ENCODE assay signal across 25 mouse cellular contexts in the genomic region with DNA sequence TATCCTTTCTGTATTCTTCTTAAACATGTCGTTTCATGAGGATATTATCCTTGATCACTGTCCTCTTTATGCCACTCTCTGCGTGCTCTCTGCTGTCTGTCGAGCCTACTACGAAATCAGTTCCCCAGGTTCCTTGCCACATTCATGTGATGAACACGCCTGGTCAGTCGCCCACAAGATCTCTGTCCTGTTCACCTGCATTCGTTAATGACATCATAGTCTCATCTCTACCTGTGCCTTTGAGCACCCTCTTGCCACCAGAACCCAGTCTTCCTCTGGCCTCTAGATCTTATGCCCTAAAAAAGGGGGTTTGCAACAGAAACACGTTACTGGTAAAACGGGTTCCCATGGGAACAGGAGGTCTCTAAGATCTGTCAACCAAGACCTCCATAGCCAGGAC.
DNase-seq lines count a peak whose midpoint lies in the region; ATAC-seq lines count a peak whose summit lies in the region.
"Had no signal": no experiment of that assay in that cellular context is flagged by ENCODE, and none has a peak within 500 bp of the region (broad histone marks: within the 10 kb centered on the region; RNA-seq: fewer than 3 reads in every experiment).

No protein-coding gene starts in this region.

- no peak overlapping the region for H3K4me2 ChIP-seq in embryonic facial prominence, embryonic 11.5 days (ENCODE audit: low read depth, low read length)
- H3K4me2 ChIP-seq in embryonic facial prominence, embryonic 14.5 days (ENCODE audit: low read depth, low read length): no peak overlapping the region
- H3K4me2 ChIP-seq: forebrain, embryonic 13.5 days; heart, embryonic 11.5 days; heart, embryonic 15.5 days; hindbrain, embryonic 13.5 days; intestine, embryonic 15.5 days had no signal

- no peaks in the 10 kb centered on the region for H3K9me3 ChIP-seq in embryonic facial prominence, embryonic 11.5 days (replicated peaks; ENCODE audit: control insufficient read depth, low read length)
- no peaks in the 10 kb centered on the region for H3K9me3 ChIP-seq in embryonic facial prominence, embryonic 14.5 days (ENCODE audit: control insufficient read depth, low read length)
- H3K9me3 ChIP-seq: forebrain, embryonic 10.5 days; forebrain, embryonic 13.5 days; heart, embryonic 15.5 days; hindbrain, embryonic 10.5 days; hindbrain, embryonic 13.5 days; intestine, embryonic 15.5 days had no signal

- peak overlapping the region; percentile 23; the same call in 1 of the 2 replicates for H3K27ac ChIP-seq in embryonic facial prominence, embryonic 11.5 days (replicated peaks; ENCODE audit: low read depth, low read length)
- peak overlapping the region; percentile 46 for H3K27ac ChIP-seq in embryonic facial prominence, embryonic 14.5 days (replicated peaks; ENCODE audit: low read depth, low read length)
- H3K27ac ChIP-seq: forebrain, embryonic 10.5 days; forebrain, embryonic 13.5 days; heart, embryonic 15.5 days; hindbrain, embryonic 10.5 days; hindbrain, embryonic 13.5 days; intestine, embryonic 15.5 days had no signal

- no peak for ATAC-seq in embryonic facial prominence, embryonic 11.5 days (replicated peaks; ENCODE audit: insufficient number of reproducible peaks, low FRiP score, low TSS enrichment, low read depth)
- ATAC-seq in embryonic facial prominence, embryonic 14.5 days (ENCODE audit: low read depth): no peak
- ATAC-seq: activated CD4-positive, CD25-positive, alpha-beta regulatory T cell, adult 4 months; forebrain, embryonic 13.5 days; forebrain, embryonic 16.5 days; hindbrain, embryonic 16.5 days; intestine, embryonic 15.5 days had no signal

- peak; percentile 29 to 39 for DNase-seq in spleen, postnatal 36 days (ENCODE audit: low spot score in 2 of 2)
- DNase-seq in spleen, postnatal 4 days (ENCODE audit: low spot score in 2 of 2): no peak
- no peak for DNase-seq in embryonic facial prominence, embryonic 11.5 days (ENCODE audit: low spot score)
- no peak for DNase-seq in embryonic facial prominence, embryonic 14.5 days (ENCODE audit: low spot score)
- no peak for DNase-seq in ovary, adult 18-20 months (ENCODE audit: low spot score)
- DNase-seq in cerebellum, adult 9-11 months: no peak
- DNase-seq: adrenal gland, adult 8-10 months; adrenal gland, postnatal 25 days; cerebellum, adult 11-12 months; cerebellum, adult 8-10 months; cerebellum, postnatal 14 days; gastrocnemius, postnatal 10 days; gastrocnemius, postnatal 36 days; heart, postnatal 10 days; heart, postnatal 36 days had no signal

- no peak overlapping the region for H3K9ac ChIP-seq in embryonic facial prominence, embryonic 11.5 days (replicated peaks; ENCODE audit: low read length)
- H3K9ac ChIP-seq in embryonic facial prominence, embryonic 14.5 days (ENCODE audit: low read depth, low read length): no peak overlapping the region
- H3K9ac ChIP-seq: forebrain, embryonic 13.5 days; heart, embryonic 15.5 days; hindbrain, embryonic 13.5 days; intestine, embryonic 15.5 days had no signal

- WGBS in embryonic facial prominence, embryonic 11.5 days: 87% methylated on average over 9 of the region's 9 CpGs
- 80% methylated on average over 9 of the region's 9 CpGs for WGBS in embryonic facial prominence, embryonic 14.5 days

- no peaks in the 10 kb centered on the region for H3K36me3 ChIP-seq in embryonic facial prominence, embryonic 11.5 days (replicated peaks; ENCODE audit: control insufficient read depth, insufficient read depth, low read depth, low read length)
- H3K36me3 ChIP-seq in embryonic facial prominence, embryonic 14.5 days (ENCODE audit: control insufficient read depth, insufficient read depth, low read length): no peaks in the 10 kb centered on the region
- H3K36me3 ChIP-seq: forebrain, embryonic 10.5 days; heart, embryonic 15.5 days; hindbrain, embryonic 10.5 days; hindbrain, embryonic 13.5 days; intestine, embryonic 15.5 days had no signal

- no peaks in the 10 kb centered on the region for H3K4me1 ChIP-seq in embryonic facial prominence, embryonic 11.5 days (ENCODE audit: control insufficient read depth, insufficient read depth, low read length)
- peaks cover 5% of the 10 kb centered on the region; the same call in 1 of the 2 replicates for H3K4me1 ChIP-seq in embryonic facial prominence, embryonic 14.5 days (ENCODE audit: control insufficient read depth, insufficient read depth, low read length)
- H3K4me1 ChIP-seq: hindbrain, embryonic 13.5 days; intestine, embryonic 15.5 days had no signal

- H3K27me3 ChIP-seq in embryonic facial prominence, embryonic 11.5 days (ENCODE audit: control insufficient read depth, insufficient read depth, low read length): no peaks in the 10 kb centered on the region
- no peaks in the 10 kb centered on the region for H3K27me3 ChIP-seq in embryonic facial prominence, embryonic 14.5 days (replicated peaks; ENCODE audit: control insufficient read depth, insufficient read depth, low read length)
- H3K27me3 ChIP-seq: forebrain, embryonic 13.5 days; heart, embryonic 15.5 days; hindbrain, embryonic 13.5 days; intestine, embryonic 15.5 days had no signal

- H3K4me3 ChIP-seq in embryonic facial prominence, embryonic 11.5 days (ENCODE audit: low read depth, low read length): no peak overlapping the region
- H3K4me3 ChIP-seq in embryonic facial prominence, embryonic 14.5 days (ENCODE audit: low read depth, low read length): no peak overlapping the region
- H3K4me3 ChIP-seq: forebrain, embryonic 10.5 days; forebrain, embryonic 13.5 days; heart, embryonic 15.5 days; hindbrain, embryonic 10.5 days; hindbrain, embryonic 13.5 days; intestine, embryonic 15.5 days had no signal

Comparison
In these comparisons a context has a peak if more than half of its experiments do, and no peak if none do; other contexts are left out.
1. DNase-seq: peak in spleen, postnatal 36 days (2 of 2); none in spleen, postnatal 4 days (0 of 2), embryonic facial prominence, embryonic 11.5 days (single experiment), embryonic facial prominence, embryonic 14.5 days (single experiment), ovary, adult 18-20 months (single experiment) and cerebellum, adult 9-11 months (single experiment).